Mouse (Mus musculus) megakaryocyte, embryonic 14.5 days (primary cell): ENCODE results near the gene Psma6. TPM values are rescaled to one million over a fixed set of nuclear protein-coding genes. Genes with fewer than 3 reads are reported as not detected.

Experiments used
- H3K27me3 ChIP-seq: replicated peaks from 2 replicates; pipeline ENCODE3; 2012; ENCODE audit warnings: inconsistent platforms
- H3K36me3 ChIP-seq: replicated peaks from 2 replicates; pipeline ENCODE3; 2012; ENCODE audit warnings: low read length, inconsistent platforms, mixed read lengths
- H3K4me1 ChIP-seq: 2 replicates; pipeline ENCODE4 v1.6.1; 2012; ENCODE audit warnings: inconsistent platforms
- H3K4me3 ChIP-seq: replicated peaks from 2 replicates; pipeline ENCODE3; 2012; ENCODE audit warnings: moderate library complexity, mild to moderate bottlenecking, inconsistent platforms
- H3K9me3 ChIP-seq: 2 replicates; pipeline ENCODE4 v1.6.1; 2012; ENCODE audit warnings: inconsistent platforms
- FLI1 ChIP-seq: IDR thresholded peaks from 2 replicates; pipeline ENCODE4 v1.6.1; 2012; ENCODE audit warnings: low read length, inconsistent platforms, mixed read lengths
- GATA1 ChIP-seq: IDR thresholded peaks from 3 replicates; pipeline ENCODE4 v1.6.1; 2012; ENCODE audit warnings: mixed read lengths, low read length, inconsistent platforms, borderline replicate concordance
- polyA plus RNA-seq: library from polyadenylated mRNA; stranded (reverse); fragments of >175 nt; gene quantifications from 2 replicates; pipeline ENCODE4 v1.2.3, GENCODE M21; 2012; ENCODE audit warnings: low replicate concordance; ENCODE audit not compliant: insufficient read depth

Gene Psma6
- polyA plus RNA-seq, 1 experiment, result 25.9 TPM

- Histone ChIP-seq H3K9me3 (no peaks in the 10 kb centered on the region), H3K36me3 (peaks cover 96% of the 10 kb centered on the region), H3K27me3 (no peaks in the 10 kb centered on the region), H3K4me3 (no peak overlapping the region), H3K4me1 (no peaks in the 10 kb centered on the region; the same call in 1 of the 2 replicates)
- TF ChIP-seq FLI1 (no peak), GATA1 (no peak)
Measured at GRCm38 (mm10) chr12:55415762-55416161, 31.7 kb downstream of the Psma6 start.

GRCm38 (mm10) chr12:55420220-55420619 is 36.2 kb downstream of the Psma6 start:
- no peak overlapping the region for H3K4me3 ChIP-seq
- peaks cover 66% of the 10 kb centered on the region for H3K36me3 ChIP-seq
- peaks cover 11% of the 10 kb centered on the region for H3K9me3 ChIP-seq
- H3K4me1 ChIP-seq, result peaks cover 14% of the 10 kb centered on the region
- no peaks in the 10 kb centered on the region for H3K27me3 ChIP-seq
- TF ChIP-seq FLI1 (no peak), GATA1 (no peak)

DNA sequence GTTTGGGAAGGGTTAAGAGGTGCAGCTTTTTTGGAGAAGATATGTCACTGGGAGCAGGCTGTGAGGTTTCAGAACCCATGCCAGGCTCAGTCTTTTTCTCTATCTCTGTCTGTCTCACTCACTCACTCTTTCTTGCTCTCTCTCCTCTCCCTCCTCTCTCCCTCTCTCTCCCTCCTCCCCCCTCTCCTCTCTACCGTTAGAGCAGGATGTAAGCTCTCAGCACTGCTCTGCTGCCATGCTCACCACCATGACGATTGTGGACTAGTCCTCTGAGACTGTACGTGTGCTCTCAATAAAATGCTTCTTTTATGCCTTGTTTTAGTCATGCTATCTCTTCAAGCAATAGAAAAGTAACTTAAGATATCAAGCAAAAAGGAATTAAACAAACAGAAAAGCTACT is 38.0 kb downstream of the Psma6 start:
- H3K27me3 ChIP-seq, result no peaks in the 10 kb centered on the region
- TF ChIP-seq FLI1 (no peak), GATA1 (no peak)

GRCm38 (mm10) chr12:55426300-55426699 is 42.3 kb downstream of the Psma6 start:
- peaks cover 11% of the 10 kb centered on the region for H3K36me3 ChIP-seq
- TF ChIP-seq GATA1, result no peak
- TF ChIP-seq FLI1, result no peak
- peaks cover 5% of the 10 kb centered on the region for H3K27me3 ChIP-seq
- H3K9me3 ChIP-seq, result peaks cover 13% of the 10 kb centered on the region
- peaks cover 20% of the 10 kb centered on the region for H3K4me1 ChIP-seq
- H3K4me3 ChIP-seq, result no peak overlapping the region

More for the DNA sequence above, 38.0 kb downstream of the Psma6 start:
- H3K9me3 ChIP-seq, result peaks cover 13% of the 10 kb centered on the region
- no peak overlapping the region for H3K4me3 ChIP-seq
- H3K36me3 ChIP-seq, result peaks cover 48% of the 10 kb centered on the region
- H3K4me1 ChIP-seq, result peaks cover 14% of the 10 kb centered on the region

DNA sequence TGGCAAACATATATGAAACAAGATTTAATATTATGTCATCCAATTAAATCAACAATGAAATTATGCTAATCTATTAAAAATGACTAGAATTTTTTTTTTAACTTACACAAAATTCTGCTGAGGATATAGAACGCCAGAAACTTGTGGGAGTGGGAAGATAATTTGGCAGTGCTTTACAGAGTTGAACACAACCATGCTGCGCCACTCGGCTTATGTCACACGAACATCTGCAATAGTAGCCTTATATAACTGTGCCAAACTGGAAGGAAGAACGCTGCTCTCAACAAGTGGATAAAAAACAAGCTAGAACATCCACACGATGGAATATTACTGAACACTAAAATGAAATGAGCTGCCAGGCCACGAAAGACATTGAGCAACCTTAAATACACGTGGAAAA is 45.2 kb downstream of the Psma6 start:
- peaks cover 16% of the 10 kb centered on the region for H3K9me3 ChIP-seq
- TF ChIP-seq FLI1, result no peak
- TF ChIP-seq GATA1, result no peak
- H3K4me3 ChIP-seq, result no peak overlapping the region
- H3K4me1 ChIP-seq, result peaks cover 22% of the 10 kb centered on the region
- peaks cover 2% of the 10 kb centered on the region for H3K36me3 ChIP-seq
- H3K27me3 ChIP-seq, result peaks cover 11% of the 10 kb centered on the region

GRCm38 (mm10) chr12:55429956-55430355 is 45.9 kb downstream of the Psma6 start:
- H3K4me3 ChIP-seq, result no peak overlapping the region
- peaks cover 26% of the 10 kb centered on the region for H3K4me1 ChIP-seq
- peaks cover 11% of the 10 kb centered on the region for H3K27me3 ChIP-seq
- no peaks in the 10 kb centered on the region for H3K36me3 ChIP-seq
- no peak for TF ChIP-seq FLI1
- no peak for TF ChIP-seq GATA1
- peaks cover 13% of the 10 kb centered on the region for H3K9me3 ChIP-seq

DNA sequence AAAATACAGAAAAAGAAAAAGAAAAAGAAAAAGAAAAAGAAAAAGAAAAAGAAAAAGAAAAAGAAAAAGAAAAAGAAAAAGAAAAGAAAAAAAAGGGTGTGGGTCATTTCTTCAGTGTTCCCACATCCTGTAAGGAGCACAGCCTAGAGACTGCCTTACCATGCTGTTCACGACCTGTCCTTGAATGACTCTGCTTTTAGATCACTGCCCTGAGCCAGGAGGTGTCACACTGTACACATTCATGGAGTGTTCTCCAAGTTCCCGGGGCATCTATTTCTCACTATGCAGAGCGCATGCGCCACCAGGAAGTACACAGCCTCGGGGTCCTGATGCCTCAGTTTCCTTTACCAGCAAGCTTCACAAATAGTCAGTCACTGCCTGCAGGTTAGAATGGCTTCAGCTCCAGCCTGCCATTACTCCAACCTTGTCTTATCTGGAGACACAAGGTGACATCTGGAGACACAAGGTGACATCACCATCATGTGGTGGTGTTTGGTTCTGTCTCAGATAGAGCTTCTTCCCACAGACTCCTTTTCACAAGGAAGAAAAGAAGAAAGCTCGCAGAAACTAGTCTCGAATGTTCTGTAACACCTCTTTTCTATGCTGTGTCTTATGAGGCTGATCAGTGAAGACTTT is 48.4 kb downstream of the Psma6 start:
- Histone ChIP-seq H3K27me3 (peaks cover 22% of the 10 kb centered on the region), H3K4me1 (peaks cover 48% of the 10 kb centered on the region), H3K36me3 (no peaks in the 10 kb centered on the region), H3K4me3 (no peak overlapping the region), H3K9me3 (peaks cover 9% of the 10 kb centered on the region)
- no peak for TF ChIP-seq FLI1
- TF ChIP-seq GATA1, result no peak

GRCm38 (mm10) chr12:55432920-55433284 is 48.9 kb downstream of the Psma6 start:
- Histone ChIP-seq H3K36me3 (no peaks in the 10 kb centered on the region), H3K4me1 (peaks cover 53% of the 10 kb centered on the region), H3K9me3 (peaks cover 9% of the 10 kb centered on the region), H3K4me3 (no peak overlapping the region), H3K27me3 (peaks cover 24% of the 10 kb centered on the region)
- TF ChIP-seq FLI1 (no peak), GATA1 (no peak)

- H3K4me1 ChIP-seq, result peaks cover 63% of the 10 kb centered on the region
- peaks cover 31% of the 10 kb centered on the region for H3K27me3 ChIP-seq
- TF ChIP-seq FLI1, result no peak
- no peak for TF ChIP-seq GATA1
- H3K4me3 ChIP-seq, result no peak overlapping the region
- H3K36me3 ChIP-seq, result no peaks in the 10 kb centered on the region
- H3K9me3 ChIP-seq, result peaks cover 9% of the 10 kb centered on the region
Measured at GRCm38 (mm10) chr12:55433802-55434435, 49.9 kb downstream of the Psma6 start.

DNA sequence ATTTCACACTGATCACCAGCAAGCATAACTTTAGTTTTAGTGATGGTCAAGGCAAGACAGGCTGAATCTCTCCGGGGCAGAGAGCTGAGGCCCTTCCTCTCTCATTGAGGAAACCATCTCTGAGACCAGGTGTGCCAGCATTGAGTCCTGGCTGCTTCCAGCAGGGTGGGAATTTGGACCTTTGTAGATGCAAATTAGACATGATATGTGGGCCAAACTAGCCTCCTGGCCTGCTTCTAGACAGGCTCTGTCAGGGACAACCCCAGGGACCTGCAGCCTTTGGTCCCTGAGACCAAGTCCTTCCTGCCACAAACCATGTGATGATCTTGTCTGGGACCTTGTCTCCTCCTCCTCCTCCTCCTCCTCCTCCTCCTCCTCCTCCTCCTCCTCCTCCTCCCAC is 51.1 kb downstream of the Psma6 start:
- peaks cover 9% of the 10 kb centered on the region for H3K9me3 ChIP-seq
- H3K27me3 ChIP-seq, result peaks cover 33% of the 10 kb centered on the region
- H3K4me3 ChIP-seq, result no peak overlapping the region
- no peak for TF ChIP-seq GATA1
- TF ChIP-seq FLI1, result no peak
- H3K36me3 ChIP-seq, result no peaks in the 10 kb centered on the region
- H3K4me1 ChIP-seq, result peaks cover 59% of the 10 kb centered on the region
